Mouse (Mus musculus) CH12.LX (cell line): Measurements from ENCODE around the gene Cttnbp2nl. TPM values are rescaled to one million over a fixed set of nuclear protein-coding genes. Genes with fewer than 3 reads are reported as not detected.

Source experiments
- DNase-seq: peaks from one replicate; pipeline ENCODE4 v3.0.0-alpha.2; 2013; ENCODE audit errors: extremely low read depth
- H3K27ac ChIP-seq: 2 replicates; pipeline ENCODE4 v1.5.1; 2012; ENCODE audit warnings: low read depth, mild to moderate bottlenecking, control low read depth, moderate library complexity; ENCODE audit not compliant: insufficient read depth
- H3K27me3 ChIP-seq: replicated peaks from 2 replicates; pipeline ENCODE3; 2012; ENCODE audit warnings: inconsistent platforms
- H3K36me3 ChIP-seq, 2 experiments: replicated peaks in 1 of 2; 2 replicates each; pipeline versions ENCODE3 to v1.6.1; 2012; ENCODE audit warnings: inconsistent platforms in 1 of 2, low read length in 1 of 2, mild to moderate bottlenecking in 1 of 2, mixed read lengths in 1 of 2, moderate library complexity in 1 of 2; ENCODE audit not compliant: control insufficient read depth in 1 of 2, insufficient read depth in 1 of 2
- H3K4me1 ChIP-seq, 2 experiments: 2 replicates each; pipeline ENCODE4 v1.6.1; 2012; ENCODE audit warnings: inconsistent platforms in 1 of 2, moderate library complexity in 1 of 2; ENCODE audit not compliant: insufficient read depth in 2 of 2, control insufficient read depth in 1 of 2
- H3K4me2 ChIP-seq: 2 replicates; pipeline ENCODE4 v1.6.1; 2012; ENCODE audit warnings: low read depth, mild to moderate bottlenecking, control low read depth; ENCODE audit not compliant: poor library complexity, insufficient read depth, severe bottlenecking
- H3K4me3 ChIP-seq, 3 experiments: fragments of 150-350 bp in 1 of 3; sonication (generic) in 1 of 3; replicated peaks in 1 of 3; 2 replicates each; pipeline versions ENCODE3 to v1.5.1; 2011 to 2012; ENCODE audit warnings: low read depth in 2 of 3, low read length in 2 of 3, mild to moderate bottlenecking in 2 of 3, moderate library complexity in 2 of 3, control low read depth in 1 of 3, improper control_type of control experiment in 1 of 3, inconsistent platforms in 1 of 3, mixed read lengths in 1 of 3; ENCODE audit not compliant: poor library complexity in 1 of 3
- H3K79me2 ChIP-seq: replicated peaks from 2 replicates; pipeline ENCODE4 v1.6.1; 2012; ENCODE audit warnings: mild to moderate bottlenecking, moderate library complexity; ENCODE audit not compliant: control insufficient read depth, poor library complexity, insufficient read depth, severe bottlenecking; ENCODE audit errors: extremely low read depth
- H3K9ac ChIP-seq: 2 replicates; pipeline ENCODE4 v1.6.1; 2012; ENCODE audit warnings: low read depth, mild to moderate bottlenecking, control low read depth, moderate library complexity; ENCODE audit not compliant: insufficient read depth
- H3K9me3 ChIP-seq: replicated peaks from 2 replicates; pipeline ENCODE3; 2012; ENCODE audit warnings: low read length, inconsistent platforms, mixed read lengths
- BHLHE40 ChIP-seq: IDR thresholded peaks from 2 replicates; pipeline ENCODE4 v1.6.1; 2011; ENCODE audit warnings: mild to moderate bottlenecking, low read depth, low read length, improper control_type of control experiment
- CHD1 ChIP-seq: IDR thresholded peaks from 2 replicates; pipeline ENCODE4 v1.6.1; 2012; ENCODE audit warnings: low read depth, low read length, improper control_type of control experiment, inconsistent platforms
- CHD2 ChIP-seq: IDR thresholded peaks from 2 replicates; pipeline ENCODE4 v1.6.1; 2011; ENCODE audit warnings: low read length, improper control_type of control experiment
- ELF1 ChIP-seq: IDR thresholded peaks from 2 replicates; pipeline ENCODE4 v1.6.1; 2014; ENCODE audit warnings: low read depth, mild to moderate bottlenecking, inconsistent platforms, low read length, improper control_type of control experiment
- ETS1 ChIP-seq: conservative IDR thresholded peaks from 2 replicates; pipeline ENCODE4 v1.6.1; 2012; ENCODE audit warnings: low read depth, mild to moderate bottlenecking, inconsistent platforms, low read length, improper control_type of control experiment, moderate library complexity
- IRF4 ChIP-seq: IDR thresholded peaks from 2 replicates; pipeline ENCODE4 v1.6.1; 2014; ENCODE audit warnings: low read depth, mild to moderate bottlenecking, inconsistent platforms, low read length, improper control_type of control experiment
- JUN ChIP-seq: IDR thresholded peaks from 2 replicates; pipeline ENCODE4 v1.6.1; 2011; ENCODE audit warnings: low read depth, mild to moderate bottlenecking, low read length, improper control_type of control experiment, moderate library complexity; ENCODE audit not compliant: insufficient read depth
- JUND ChIP-seq: conservative IDR thresholded peaks from 2 replicates; pipeline ENCODE4 v1.6.1; 2011; ENCODE audit warnings: low read depth, low read length, improper control_type of control experiment
- KAT2A ChIP-seq: IDR thresholded peaks from 2 replicates; pipeline ENCODE4 v1.6.1; 2012; ENCODE audit warnings: low read length, improper control_type of control experiment, inconsistent platforms; ENCODE audit not compliant: insufficient replicate concordance
- MAFK ChIP-seq: IDR thresholded peaks from 2 replicates; pipeline ENCODE4 v1.6.1; 2011; ENCODE audit warnings: low read length, improper control_type of control experiment; ENCODE audit not compliant: insufficient replicate concordance
- MAZ ChIP-seq: IDR thresholded peaks from 2 replicates; pipeline ENCODE4 v1.6.1; 2012; ENCODE audit warnings: low read depth, mild to moderate bottlenecking, inconsistent platforms, low read length, improper control_type of control experiment, moderate library complexity
- MEF2A ChIP-seq: IDR thresholded peaks from 2 replicates; pipeline ENCODE4 v1.6.1; 2014; ENCODE audit warnings: low read depth, mild to moderate bottlenecking, inconsistent platforms, low read length, improper control_type of control experiment, borderline replicate concordance
- MXI1 ChIP-seq: IDR thresholded peaks from 2 replicates; pipeline ENCODE4 v1.6.1; 2011; ENCODE audit warnings: mild to moderate bottlenecking, low read depth, low read length, improper control_type of control experiment
- NRF1 ChIP-seq: IDR thresholded peaks from 2 replicates; pipeline ENCODE4 v1.6.1; 2014; ENCODE audit warnings: low read depth, mild to moderate bottlenecking, inconsistent platforms, low read length, improper control_type of control experiment, moderate library complexity
- PAX5 ChIP-seq: IDR thresholded peaks from 2 replicates; pipeline ENCODE4 v1.6.1; 2012; ENCODE audit warnings: low read length, inconsistent platforms, mixed read lengths
- POLR2A ChIP-seq: IDR thresholded peaks from 2 replicates; pipeline ENCODE4 v1.6.1; 2011; ENCODE audit warnings: low read depth, mild to moderate bottlenecking, improper control_type of control experiment, low read length
- RCOR1 ChIP-seq: conservative IDR thresholded peaks from 2 replicates; pipeline ENCODE4 v1.6.1; 2012; ENCODE audit warnings: low read depth, mild to moderate bottlenecking, inconsistent platforms, low read length, improper control_type of control experiment
- SIN3A ChIP-seq: IDR thresholded peaks from 2 replicates; pipeline ENCODE4 v1.6.1; 2012; ENCODE audit warnings: low read length, improper control_type of control experiment, inconsistent platforms
- SMC3 ChIP-seq: IDR thresholded peaks from 2 replicates; pipeline ENCODE4 v1.6.1; 2011; ENCODE audit warnings: low read depth, low read length, improper control_type of control experiment
- TCF12 ChIP-seq: IDR thresholded peaks from 2 replicates; pipeline ENCODE4 v1.6.1; 2014; ENCODE audit warnings: low read depth, mild to moderate bottlenecking, inconsistent platforms, low read length, improper control_type of control experiment
- UBTF ChIP-seq: IDR thresholded peaks from 2 replicates; pipeline ENCODE4 v1.6.1; 2012; ENCODE audit warnings: low read depth, mild to moderate bottlenecking, inconsistent platforms, low read length, improper control_type of control experiment, moderate library complexity
- USF2 ChIP-seq: conservative IDR thresholded peaks from 2 replicates; pipeline ENCODE4 v1.6.1; 2011; ENCODE audit warnings: low read depth, low read length, improper control_type of control experiment
- ZC3H11A ChIP-seq: IDR thresholded peaks from 2 replicates; pipeline ENCODE4 v1.6.1; 2012; ENCODE audit warnings: low read depth, mild to moderate bottlenecking, inconsistent platforms, low read length, improper control_type of control experiment
- ZKSCAN1 ChIP-seq: IDR thresholded peaks from 2 replicates; pipeline ENCODE4 v1.6.1; 2012; ENCODE audit warnings: low read depth, inconsistent platforms, low read length, improper control_type of control experiment, borderline replicate concordance
- ZMIZ1 ChIP-seq: IDR thresholded peaks from 2 replicates; pipeline ENCODE4 v1.6.1; 2012; ENCODE audit warnings: low read depth, mild to moderate bottlenecking, inconsistent platforms, low read length, improper control_type of control experiment
- dilution Hi-C: fragments of 300-500 bp; cut with MboI; formaldehyde crosslinking; loops from 2 replicates; pipeline ENCODE4 v1.14.3; 2020; ENCODE audit warnings: low sequenced_read_pairs; ENCODE audit not compliant: extremely low pct_unique_long_range_greater_than_20kb, extremely low pct_ligation_motif_present
- in situ Hi-C: fragments of 300-500 bp; cut with MboI; formaldehyde crosslinking; loops from 3 replicates; pipeline ENCODE4 v1.14.3; 2019; ENCODE audit warnings: low sequenced_read_pairs, low pct_ligation_motif_present, low pct_unique_long_range_greater_than_20kb, mixed read lengths
- polyA plus RNA-seq: library from polyadenylated mRNA; unstranded; fragments of >175 nt; gene quantifications from 2 replicates; pipeline ENCODE4 v1.2.1, GENCODE M21; 2012; ENCODE audit warnings: low read depth; ENCODE audit not compliant: insufficient read length
- total RNA-seq, 2 experiments: library from RNA; depleted of rRNA; stranded (reverse); fragments of 300-350 nt in 1 of 2; fragments of >200 nt in 1 of 2; gene quantifications; 2 replicates each; pipeline ENCODE4 v1.2.3; 2012 to 2014

Gene Cttnbp2nl
- total and polyA plus RNA-seq, 3 experiments, result 0.21 to 0.70 (median 0.43) TPM

DNA sequence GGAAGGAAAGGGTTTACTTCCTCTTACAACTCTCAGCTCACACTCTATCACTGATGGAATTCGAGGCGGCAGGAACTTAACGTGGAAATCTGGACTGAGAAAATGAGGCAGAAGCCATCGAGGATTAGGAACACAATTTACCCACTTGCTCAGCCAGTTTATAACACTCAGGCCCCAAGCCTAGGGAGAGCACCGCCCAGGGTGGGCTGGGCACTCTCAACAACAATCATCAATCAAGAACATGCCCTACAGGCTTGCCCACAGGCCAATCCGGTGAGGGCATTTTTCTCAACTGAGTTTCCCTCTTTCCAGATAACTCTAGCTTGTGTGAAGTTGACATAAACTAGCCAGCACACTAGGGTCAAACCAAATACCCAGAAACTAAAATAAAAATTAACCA is 3.1 kb downstream of the Cttnbp2nl start:
- peaks cover 7% of the 10 kb centered on the region for H3K27me3 ChIP-seq
- in situ Hi-C loops, result loop anchor here (10.0 kb wide), 1 partner anchor 265 kb away; the partner anchor contains the start of genes Fam19a3, Ppm1j and Rhoc

DNA sequence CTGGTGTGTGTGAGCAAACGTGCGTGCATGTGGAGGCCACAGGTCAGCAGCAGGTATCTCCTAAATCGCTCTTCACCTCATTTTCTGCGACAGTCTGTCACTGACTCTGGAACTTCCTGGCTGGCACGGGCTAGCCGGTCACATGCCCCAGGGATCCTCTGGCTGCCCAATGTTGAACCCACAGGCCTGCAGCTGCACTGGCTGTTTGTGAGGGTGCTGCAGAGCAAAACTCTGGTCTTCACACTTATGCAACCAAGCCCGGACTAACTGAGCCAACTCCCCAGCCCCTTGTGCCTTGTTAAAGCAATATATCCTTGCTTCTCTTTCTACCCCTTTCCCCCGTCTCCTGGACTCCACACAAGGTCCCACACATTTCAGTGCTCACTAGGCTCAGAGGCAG is 5.3 kb downstream of the Cttnbp2nl start:
- H3K4me2 ChIP-seq, result no peak overlapping the region
- no peaks in the 10 kb centered on the region for H3K79me2 ChIP-seq
- dilution Hi-C loops, result no loop called here
- H3K9ac ChIP-seq, result no peak overlapping the region
- TF ChIP-seq BHLHE40 (no peak), POLR2A (no peak), SMC3 (no peak), JUN (no peak), ZKSCAN1 (no peak), KAT2A (no peak), CHD2 (no peak), PAX5 (no peak), ZC3H11A (no peak), ELF1 (no peak), ETS1 (no peak), MAZ (no peak), USF2 (no peak), MEF2A (no peak), ZMIZ1 (no peak)
- no peak for DNase-seq
- peaks cover 0 to 17% of the 10 kb centered on the region in 2 experiments; a peak in 2 of 4 replicates for H3K4me1 ChIP-seq
- no peak overlapping the region for H3K4me3 ChIP-seq
- H3K27me3 ChIP-seq, result peaks cover 7% of the 10 kb centered on the region
- in situ Hi-C loops, result no loop called here
- no peak overlapping the region for H3K27ac ChIP-seq
- no peaks in the 10 kb centered on the region for H3K36me3 ChIP-seq
- H3K9me3 ChIP-seq, result no peaks in the 10 kb centered on the region

More for the DNA sequence above, 3.1 kb downstream of the Cttnbp2nl start:
- Histone ChIP-seq H3K27ac (no peak overlapping the region), H3K36me3 (no peaks in the 10 kb centered on the region), H3K4me2 (no peak overlapping the region), H3K9me3 (no peaks in the 10 kb centered on the region), H3K9ac (no peak overlapping the region), H3K4me3 (no peak overlapping the region), H3K4me1 (peaks cover 8 to 24% of the 10 kb centered on the region in 2 experiments), H3K79me2 (no peaks in the 10 kb centered on the region)
- no peak for DNase-seq
- dilution Hi-C loops, result no loop called here
- TF ChIP-seq SMC3 (no peak), SIN3A (no peak), CHD1 (no peak), MAZ (no peak), MXI1 (no peak), NRF1 (no peak), ZC3H11A (no peak), ELF1 (no peak), BHLHE40 (no peak), MAFK (no peak), IRF4 (no peak), JUND (no peak), TCF12 (no peak), RCOR1 (no peak), UBTF (no peak)
